Mouse (Mus musculus) ES-E14 (cell line): ENCODE data around the gene Cdc26. TPM values are rescaled to one million over a fixed set of nuclear protein-coding genes. Genes with fewer than 3 reads are reported as not detected.

Experiments used
- DNase-seq: peaks from one replicate; pipeline ENCODE4 v3.0.0-alpha.2; 2013; ENCODE audit warnings: low read depth, low spot score
- H3K27ac ChIP-seq: 2 replicates; pipeline ENCODE4 v1.5.1; 2012; ENCODE audit warnings: low read depth, mild to moderate bottlenecking, low read length, moderate library complexity, mixed read lengths; ENCODE audit not compliant: poor library complexity, insufficient read depth, severe bottlenecking
- H3K36me3 ChIP-seq: 2 replicates; pipeline ENCODE4 v1.6.1; 2012; ENCODE audit warnings: mild to moderate bottlenecking, low read length, moderate library complexity, mixed read lengths; ENCODE audit not compliant: control insufficient read depth, poor library complexity, insufficient read depth, severe bottlenecking
- H3K4me1 ChIP-seq, 2 experiments: fragments of 150-350 bp in 1 of 2; sonication (generic) in 1 of 2; 2 replicates each; pipeline ENCODE4 v1.6.1; 2012; ENCODE audit warnings: low read length in 2 of 2, mild to moderate bottlenecking in 1 of 2, mixed read lengths in 1 of 2; ENCODE audit not compliant: control insufficient read depth in 2 of 2, insufficient read depth in 2 of 2, poor library complexity in 1 of 2
- H3K4me3 ChIP-seq, 2 experiments: fragments of 150-350 bp in 1 of 2; sonication (generic) in 1 of 2; 2 replicates each; pipeline ENCODE4 v1.5.1; 2012; ENCODE audit warnings: low read length in 2 of 2, low read depth in 1 of 2, mild to moderate bottlenecking in 1 of 2, mixed read lengths in 1 of 2; ENCODE audit not compliant: insufficient read depth in 1 of 2, poor library complexity in 1 of 2, severe bottlenecking in 1 of 2
- H3K9ac ChIP-seq: 2 replicates; pipeline ENCODE4 v1.6.1; 2012; ENCODE audit warnings: low read depth, mild to moderate bottlenecking, low read length, mixed read lengths; ENCODE audit not compliant: poor library complexity, insufficient read depth, severe bottlenecking
- H3K9me3 ChIP-seq: fragments of 150-350 bp; sonication (generic); 2 replicates; pipeline ENCODE4 v1.6.1; 2012; ENCODE audit warnings: low read depth, mild to moderate bottlenecking, low read length; ENCODE audit not compliant: control insufficient read depth, insufficient read depth
- CHD2 ChIP-seq: IDR thresholded peaks from 2 replicates; pipeline ENCODE4 v1.6.1; 2014; ENCODE audit warnings: mild to moderate bottlenecking, low read depth, low read length, inconsistent platforms
- HCFC1 ChIP-seq: IDR thresholded peaks from 2 replicates; pipeline ENCODE4 v1.6.1; 2012; ENCODE audit warnings: low read length, inconsistent platforms, borderline replicate concordance; ENCODE audit not compliant: insufficient read depth
- MAFK ChIP-seq: IDR thresholded peaks from 2 replicates; pipeline ENCODE4 v1.6.1; 2014; ENCODE audit warnings: mild to moderate bottlenecking, low read depth, low read length, inconsistent platforms; ENCODE audit not compliant: insufficient read depth
- ZC3H11A ChIP-seq: IDR thresholded peaks from 2 replicates; pipeline ENCODE4 v1.6.1; 2012; ENCODE audit warnings: low read depth, mild to moderate bottlenecking, inconsistent platforms, low read length, borderline replicate concordance
- ZNF384 ChIP-seq: IDR thresholded peaks from 2 replicates; pipeline ENCODE4 v1.6.1; 2012; ENCODE audit warnings: low read depth, low read length, inconsistent platforms
- in situ Hi-C, 2 experiments: fragments of 600-800 bp; cut with MboI; formaldehyde crosslinking; loops; one replicate each; pipeline ENCODE4 v1.15.1; 2025; ENCODE audit warnings: low sequenced_read_pairs in 2 of 2, inconsistent platforms in 1 of 2; ENCODE audit not compliant: unreplicated experiment in 2 of 2
- total RNA-seq: library from RNA; depleted of rRNA; stranded (reverse); fragments of 300-350 nt; gene quantifications from 2 replicates; pipeline ENCODE4 v1.2.3, GENCODE M21; 2012

Cdc26 gene
- total RNA-seq, 1 experiment = 69.1 TPM

DNA sequence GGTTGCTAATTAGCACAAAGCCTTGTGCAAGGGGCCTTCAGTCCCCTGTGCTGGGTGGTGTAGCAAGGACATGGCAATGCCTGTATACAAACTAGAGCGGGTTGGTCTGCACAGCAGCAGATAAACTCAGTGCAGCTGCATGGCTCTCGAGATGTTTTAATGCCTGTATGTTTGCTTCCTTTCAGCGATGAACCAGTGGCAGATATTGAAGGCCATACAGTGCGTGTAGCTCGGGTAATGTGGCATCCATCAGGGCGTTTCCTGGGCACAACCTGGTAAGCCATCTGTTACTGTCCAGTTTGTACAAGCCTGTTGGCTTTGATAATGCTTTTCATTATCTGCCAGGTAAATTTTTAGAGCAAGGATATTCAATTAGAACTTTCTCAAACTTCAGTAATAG, 10.6 kb upstream of the Cdc26 start:
- in situ Hi-C loops = no loop called here
- DNase-seq = no peak
- no peak overlapping the region for H3K27ac ChIP-seq
- TF ChIP-seq HCFC1 (no peak), CHD2 (no peak), ZC3H11A (no peak), MAFK (no peak), ZNF384 (no peak)
- peaks cover 63% of the 10 kb centered on the region for H3K36me3 ChIP-seq
- H3K4me1 ChIP-seq = no peaks in the 10 kb centered on the region
- no peaks in the 10 kb centered on the region for H3K9me3 ChIP-seq
- H3K4me3 ChIP-seq = no peak overlapping the region
- no peak overlapping the region for H3K9ac ChIP-seq

DNA sequence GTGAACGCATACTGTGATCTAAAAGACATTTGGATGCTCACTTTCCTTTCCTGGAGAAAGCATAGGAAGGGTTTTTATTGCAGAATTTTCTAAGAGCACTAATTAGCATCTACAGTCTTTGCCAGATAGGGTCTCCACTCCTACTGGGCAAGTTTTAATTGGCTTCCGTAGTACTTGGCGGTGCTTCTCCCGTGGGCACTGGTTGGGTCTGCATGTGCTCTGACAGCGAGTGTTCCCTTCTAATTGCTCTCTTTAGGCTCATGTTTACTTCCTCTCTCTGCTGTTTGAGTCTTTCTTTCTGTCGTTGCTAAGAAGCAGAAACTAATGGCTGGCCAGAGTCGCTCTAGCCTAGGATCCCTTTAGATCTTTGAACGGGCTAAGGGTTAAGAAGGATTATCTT, 10.0 kb upstream of the Cdc26 start:
- Histone ChIP-seq H3K27ac (no peak overlapping the region), H3K4me3 (no peak overlapping the region), H3K9me3 (no peaks in the 10 kb centered on the region), H3K36me3 (peaks cover 60% of the 10 kb centered on the region), H3K9ac (no peak overlapping the region), H3K4me1 (no peaks in the 10 kb centered on the region)
- in situ Hi-C loops = no loop called here
- DNase-seq = no peak
- TF ChIP-seq MAFK = no peak
- TF ChIP-seq HCFC1 = no peak
- TF ChIP-seq ZC3H11A = no peak
- TF ChIP-seq ZNF384 = no peak
- no peak for TF ChIP-seq CHD2

DNA sequence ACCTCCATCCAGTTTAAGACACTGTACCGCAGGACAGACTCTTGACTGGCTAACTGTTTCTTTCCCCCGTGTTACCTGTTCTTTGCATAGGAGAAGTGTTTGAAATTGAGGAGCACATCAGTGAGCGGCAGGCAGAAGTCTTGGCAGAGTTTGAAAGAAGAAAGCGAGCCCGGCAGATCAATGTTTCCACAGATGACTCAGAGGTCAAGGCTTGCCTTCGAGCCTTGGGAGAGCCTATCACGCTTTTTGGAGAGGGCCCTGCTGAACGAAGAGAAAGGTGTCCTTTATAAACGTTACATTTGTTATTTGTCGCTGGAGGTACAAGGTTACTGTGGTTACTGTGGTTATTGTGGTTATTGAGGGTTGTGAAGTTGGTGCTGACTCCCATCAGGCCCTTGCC, 3.2 kb upstream of the Cdc26 start:
- no peak overlapping the region for H3K9ac ChIP-seq
- no peaks in the 10 kb centered on the region for H3K9me3 ChIP-seq
- TF ChIP-seq ZNF384 = no peak
- TF ChIP-seq HCFC1 = no peak
- no peak for TF ChIP-seq MAFK
- no peak for TF ChIP-seq CHD2
- no peak for TF ChIP-seq ZC3H11A
- H3K36me3 ChIP-seq = peaks cover 42% of the 10 kb centered on the region
- in situ Hi-C loops = no loop called here
- DNase-seq = no peak
- H3K4me3 ChIP-seq = no peak overlapping the region
- H3K27ac ChIP-seq = no peak overlapping the region
- H3K4me1 ChIP-seq = peaks cover 0 to 5% of the 10 kb centered on the region in 2 experiments; a peak in 1 of 4 replicates

DNA sequence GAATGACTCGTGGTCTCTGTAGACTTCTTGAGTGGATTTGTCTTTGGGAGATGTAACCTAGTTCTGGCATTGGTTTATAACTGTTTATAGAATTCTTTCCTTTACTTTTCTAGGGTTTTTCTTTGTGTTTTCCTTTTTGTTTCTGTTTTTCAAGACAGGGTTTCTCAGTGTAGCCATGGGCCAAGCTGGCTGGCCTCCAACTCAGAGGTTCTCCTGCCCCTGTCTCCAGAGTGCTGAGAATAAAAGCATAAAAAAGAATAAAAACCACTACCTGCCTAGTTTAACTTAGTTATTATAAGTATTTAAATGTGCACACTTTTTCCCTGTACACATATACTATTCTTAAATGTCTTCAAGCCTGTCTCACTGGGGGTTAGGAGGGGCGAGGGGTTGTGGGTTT, 1.9 kb upstream of the Cdc26 start:
- in situ Hi-C loops = no loop called here
- no peak overlapping the region for H3K9ac ChIP-seq

DNA sequence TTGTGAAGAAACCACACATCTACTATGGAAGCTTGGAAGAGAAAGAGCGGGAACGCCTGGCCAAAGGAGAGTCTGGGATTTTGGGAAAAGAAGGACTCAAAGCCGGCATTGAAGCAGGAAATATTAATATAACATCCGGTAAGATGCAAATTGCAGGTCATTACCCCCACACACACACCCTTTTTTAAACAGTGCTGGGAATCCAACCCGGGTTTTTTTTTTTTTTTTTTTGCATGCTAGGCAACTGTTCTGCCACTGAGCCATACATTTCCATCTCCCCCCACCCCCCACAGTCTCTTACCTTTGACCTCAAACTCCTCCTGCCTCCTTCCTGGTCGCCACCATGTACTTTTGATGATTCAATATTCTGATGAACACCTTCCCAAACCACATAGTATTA, 1.2 kb upstream of the Cdc26 start:
- in situ Hi-C loops = no loop called here
- peaks cover 27% of the 10 kb centered on the region for H3K36me3 ChIP-seq
- H3K9me3 ChIP-seq = no peaks in the 10 kb centered on the region
- DNase-seq = no peak
- TF ChIP-seq CHD2 (no peak), HCFC1 (no peak), ZC3H11A (no peak), ZNF384 (peak; percentile 65; the same call in 1 of the 2 replicates), MAFK (no peak)
- peak overlapping the region; percentile 99; the same call in 1 of the 2 replicates for H3K9ac ChIP-seq
- peak overlapping the region; percentile 93 to 98 for H3K4me3 ChIP-seq
- H3K27ac ChIP-seq = no peak overlapping the region
- peaks cover 5 to 8% of the 10 kb centered on the region in 2 experiments; a peak in 3 of 4 replicates for H3K4me1 ChIP-seq

More for the DNA sequence above, 1.9 kb upstream of the Cdc26 start:
- H3K4me3 ChIP-seq = no peak overlapping the region; a peak in 1 of 4 replicates
- H3K36me3 ChIP-seq = peaks cover 30% of the 10 kb centered on the region
- DNase-seq = no peak
- no peaks in the 10 kb centered on the region for H3K9me3 ChIP-seq
- H3K27ac ChIP-seq = no peak overlapping the region
- peaks cover 5% of the 10 kb centered on the region in 2 experiments; a peak in 3 of 4 replicates for H3K4me1 ChIP-seq
- TF ChIP-seq ZC3H11A (no peak), CHD2 (no peak), ZNF384 (no peak), HCFC1 (no peak), MAFK (no peak)
